Mouse (Mus musculus): ENCODE measurements around the gene Gabarap. TPM values are rescaled to one million over a fixed set of nuclear protein-coding genes. Genes with fewer than 3 reads are reported as not detected.

Gene Gabarap
- polyA plus RNA-seq, 1 experiment from 2014 or later, result 590 TPM

DNA sequence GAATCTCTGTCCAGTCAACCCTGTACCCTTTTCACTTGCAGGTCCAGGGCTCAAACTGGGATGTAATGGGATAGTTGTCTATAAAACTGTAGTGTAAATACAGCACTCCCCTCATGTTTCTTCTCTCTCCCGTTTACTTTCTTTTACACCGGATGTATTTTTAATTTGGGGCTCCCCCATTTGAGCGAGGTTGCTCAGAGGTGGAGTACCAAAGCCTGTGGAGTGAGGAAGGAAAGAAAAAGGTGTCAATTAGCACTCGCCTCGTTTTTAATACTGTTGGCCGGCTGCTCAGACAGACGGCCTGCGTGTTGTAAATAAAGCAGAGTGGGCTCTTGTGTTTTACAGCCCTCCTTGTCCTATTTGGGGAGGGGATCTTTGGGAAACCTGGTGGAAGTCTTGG is 8.7 kb downstream of the Gabarap start:
- no peak for DNase-seq (ENCODE audit: low spot score)
- no peaks in the 10 kb centered on the region for H3K27me3 ChIP-seq (replicated peaks; ENCODE audit: control insufficient read depth, insufficient read depth, low read length)
- peaks cover 19% of the 10 kb centered on the region for H3K4me1 ChIP-seq (ENCODE audit: control insufficient read depth, insufficient read depth, low read length)
- H3K4me2 ChIP-seq (ENCODE audit: low read depth, low read length), result peak overlapping the region; percentile 94; the same call in 1 of the 2 replicates
- peak overlapping the region; percentile 74 for H3K4me3 ChIP-seq (ENCODE audit: low read depth, low read length)
- H3K36me3 ChIP-seq (ENCODE audit: control insufficient read depth, insufficient read depth, low read length), result peaks cover 30% of the 10 kb centered on the region
- 82% methylated on average over 8 of the region's 8 CpGs for WGBS
- peak overlapping the region; percentile 72 for H3K27ac ChIP-seq (replicated peaks; ENCODE audit: low read depth, low read length)
- H3K9me3 ChIP-seq (ENCODE audit: control insufficient read depth, low read length), result no peaks in the 10 kb centered on the region
- no peak overlapping the region for H3K9ac ChIP-seq (ENCODE audit: low read depth, low read length)
- no peak for ATAC-seq (ENCODE audit: low read depth)

DNA sequence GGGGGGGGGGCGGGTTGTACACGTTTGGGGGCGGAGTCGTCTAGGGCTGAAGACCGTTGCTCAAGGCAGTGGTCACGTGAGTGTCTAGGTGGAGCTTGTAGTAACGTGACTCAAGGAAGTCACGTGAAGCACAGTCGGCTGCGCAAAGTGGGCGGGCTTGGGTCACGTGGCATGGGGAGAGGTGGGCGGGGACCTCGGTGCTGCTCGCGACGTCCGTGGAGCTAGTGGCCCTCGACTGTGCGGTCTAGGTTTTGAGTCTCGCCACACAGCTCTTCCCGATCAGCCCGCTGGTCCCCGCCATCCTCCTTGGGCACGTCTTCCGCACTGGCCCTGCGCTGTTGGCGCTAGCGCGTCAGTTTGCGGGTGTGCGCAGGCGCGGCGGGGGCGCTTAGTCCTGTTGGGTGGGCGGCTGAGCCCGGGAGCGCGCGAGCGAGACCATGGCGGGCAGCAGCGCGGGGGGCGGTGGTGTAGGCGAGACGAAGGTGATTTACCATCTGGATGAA is 9.5 kb downstream of the Gabarap start, which contains the start of gene Dvl2:
Dvl2 (plus strand) TSS at position 200 of the 503 bp plus-strand sequence.
- Histone ChIP-seq H3K4me2 (ENCODE audit: low read depth, low read length) (peak within 1 kb of the TSS; percentile 94), H3K27me3 (replicated peaks; ENCODE audit: control insufficient read depth, insufficient read depth, low read length) (no peaks in the 10 kb centered on the region), H3K9ac (ENCODE audit: low read depth, low read length) (peak within 1 kb of the TSS; percentile 82), H3K27ac (replicated peaks; ENCODE audit: low read depth, low read length) (peak within 1 kb of the TSS; percentile 95), H3K36me3 (ENCODE audit: control insufficient read depth, insufficient read depth, low read length) (peaks cover 36% of the 10 kb centered on the region), H3K4me3 (ENCODE audit: low read depth, low read length) (peak within 1 kb of the TSS; percentile 74), H3K9me3 (ENCODE audit: control insufficient read depth, low read length) (no peaks in the 10 kb centered on the region), H3K4me1 (ENCODE audit: control insufficient read depth, insufficient read depth, low read length) (peaks cover 19% of the 10 kb centered on the region)
- DNase-seq (ENCODE audit: low spot score) (peak; percentile 99), ATAC-seq (ENCODE audit: low read depth) (peak; percentile 50)
- WGBS, result 1% methylated on average over 34 of the region's 48 CpGs

DNA sequence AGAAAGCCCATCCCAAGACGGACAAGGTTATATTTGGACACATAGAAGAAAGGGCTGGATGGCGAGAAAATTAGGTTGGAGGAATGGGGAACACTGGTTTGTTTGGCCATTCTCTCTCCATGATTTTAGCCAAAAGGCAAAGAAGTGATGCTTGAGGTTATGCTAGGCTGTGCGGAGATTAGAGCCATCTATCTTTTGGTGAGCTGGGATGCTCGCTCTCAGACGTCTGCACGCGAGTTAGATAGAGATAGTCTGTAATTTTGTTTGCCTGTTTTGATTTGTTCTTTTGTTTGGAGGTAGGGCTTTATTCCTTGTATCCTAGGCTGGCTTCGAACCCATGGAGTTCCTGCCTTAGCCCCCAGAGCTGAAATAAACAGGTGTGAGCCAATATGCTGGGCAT is 10.2 kb downstream of the Gabarap start:
- H3K4me3 ChIP-seq (ENCODE audit: low read depth, low read length), result peak overlapping the region; percentile 74
- no peaks in the 10 kb centered on the region for H3K27me3 ChIP-seq (replicated peaks; ENCODE audit: control insufficient read depth, insufficient read depth, low read length)
- H3K9me3 ChIP-seq (ENCODE audit: control insufficient read depth, low read length), result no peaks in the 10 kb centered on the region
- DNase-seq (ENCODE audit: low spot score), result no peak
- H3K36me3 ChIP-seq (ENCODE audit: control insufficient read depth, insufficient read depth, low read length), result peaks cover 44% of the 10 kb centered on the region
- ATAC-seq (ENCODE audit: low read depth), result no peak
- peaks cover 19% of the 10 kb centered on the region for H3K4me1 ChIP-seq (ENCODE audit: control insufficient read depth, insufficient read depth, low read length)
- WGBS, result 10% methylated on average over 8 of the region's 8 CpGs
- H3K9ac ChIP-seq (ENCODE audit: low read depth, low read length), result peak overlapping the region; percentile 82
- peak overlapping the region; percentile 95 for H3K27ac ChIP-seq (replicated peaks; ENCODE audit: low read depth, low read length)
- peak overlapping the region; percentile 94 for H3K4me2 ChIP-seq (ENCODE audit: low read depth, low read length)

DNA sequence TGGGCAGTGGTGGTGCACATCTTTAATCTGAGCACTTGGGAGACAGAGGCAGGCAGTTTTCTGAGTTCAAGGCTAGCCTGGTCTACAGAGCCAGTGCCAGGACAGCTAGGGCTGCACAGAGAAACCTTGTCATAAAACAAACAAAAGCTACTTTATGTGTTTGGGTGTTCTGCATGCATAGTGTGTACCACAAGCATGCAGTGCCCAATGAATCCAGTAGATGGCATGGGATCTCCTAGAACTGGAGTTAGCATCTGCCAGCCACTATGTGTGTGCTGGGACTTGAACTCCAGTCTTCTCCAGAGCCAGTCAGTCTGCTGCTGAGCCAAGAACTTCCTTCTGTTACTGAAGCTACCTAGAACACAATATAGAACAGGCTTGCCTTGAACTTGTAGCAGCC is 10.9 kb downstream of the Gabarap start:
- Histone ChIP-seq H3K4me1 (ENCODE audit: control insufficient read depth, insufficient read depth, low read length) (peaks cover 19% of the 10 kb centered on the region), H3K9me3 (ENCODE audit: control insufficient read depth, low read length) (no peaks in the 10 kb centered on the region), H3K27ac (replicated peaks; ENCODE audit: low read depth, low read length) (no peak overlapping the region), H3K4me2 (ENCODE audit: low read depth, low read length) (peak overlapping the region; percentile 94), H3K36me3 (ENCODE audit: control insufficient read depth, insufficient read depth, low read length) (peaks cover 51% of the 10 kb centered on the region), H3K4me3 (ENCODE audit: low read depth, low read length) (peak overlapping the region; percentile 74), H3K9ac (ENCODE audit: low read depth, low read length) (peak overlapping the region; percentile 82; the same call in 1 of the 2 replicates), H3K27me3 (replicated peaks; ENCODE audit: control insufficient read depth, insufficient read depth, low read length) (no peaks in the 10 kb centered on the region)
- ATAC-seq (ENCODE audit: low read depth), result no peak
- DNase-seq (ENCODE audit: low spot score), result peak; percentile 39

DNA sequence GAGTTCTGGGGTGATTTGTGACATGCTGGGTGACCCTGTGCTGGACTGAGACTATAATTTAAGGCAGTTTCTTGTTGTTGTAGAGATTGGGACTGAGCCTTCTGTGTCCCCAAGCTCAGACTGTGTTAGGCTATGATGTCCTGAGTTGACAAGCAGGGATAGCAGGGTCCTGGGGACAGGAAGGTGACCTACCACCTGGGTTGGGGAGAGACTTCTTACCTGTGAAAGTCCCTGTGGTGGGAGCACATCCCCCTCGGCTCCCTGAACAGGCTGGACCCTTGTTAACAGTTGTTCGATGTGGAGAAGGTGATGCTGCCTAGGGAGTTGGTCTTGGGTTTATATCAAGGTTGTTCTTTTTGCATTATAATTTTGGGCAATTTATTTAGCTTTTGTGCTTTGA is 11.5 kb downstream of the Gabarap start:
- Histone ChIP-seq H3K27ac (replicated peaks; ENCODE audit: low read depth, low read length) (no peak overlapping the region), H3K36me3 (ENCODE audit: control insufficient read depth, insufficient read depth, low read length) (peaks cover 57% of the 10 kb centered on the region), H3K9me3 (ENCODE audit: control insufficient read depth, low read length) (no peaks in the 10 kb centered on the region), H3K4me1 (ENCODE audit: control insufficient read depth, insufficient read depth, low read length) (peaks cover 19% of the 10 kb centered on the region), H3K4me2 (ENCODE audit: low read depth, low read length) (peak overlapping the region; percentile 94), H3K9ac (ENCODE audit: low read depth, low read length) (peak overlapping the region; percentile 28; the same call in 1 of the 2 replicates), H3K27me3 (replicated peaks; ENCODE audit: control insufficient read depth, insufficient read depth, low read length) (no peaks in the 10 kb centered on the region), H3K4me3 (ENCODE audit: low read depth, low read length) (peak overlapping the region; percentile 74)
- no peak for DNase-seq (ENCODE audit: low spot score)
- ATAC-seq (ENCODE audit: low read depth), result no peak
- WGBS, result 80% methylated on average over 2 of the region's 2 CpGs

DNA sequence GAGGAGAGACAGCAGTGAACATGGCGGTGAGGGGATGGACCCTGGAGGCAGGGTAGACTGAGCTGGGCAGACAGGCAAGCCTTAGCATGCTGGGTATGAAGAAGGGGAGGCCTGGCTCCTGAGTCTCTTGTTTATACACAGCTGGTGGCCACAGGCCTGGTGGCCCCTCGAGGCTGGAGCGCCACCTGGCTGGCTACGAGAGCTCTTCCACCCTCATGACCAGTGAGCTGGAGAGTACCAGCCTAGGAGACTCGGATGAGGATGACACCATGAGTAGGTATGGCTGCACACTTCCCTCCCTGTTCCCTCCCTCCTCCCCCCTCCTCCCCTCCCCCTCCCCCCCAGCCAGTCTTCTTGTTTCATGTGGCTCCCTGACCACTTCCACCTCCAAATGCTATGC is 14.6 kb downstream of the Gabarap start:
- Histone ChIP-seq H3K27me3 (replicated peaks; ENCODE audit: control insufficient read depth, insufficient read depth, low read length) (no peaks in the 10 kb centered on the region), H3K4me1 (ENCODE audit: control insufficient read depth, insufficient read depth, low read length) (peaks cover 13% of the 10 kb centered on the region), H3K4me2 (ENCODE audit: low read depth, low read length) (no peak overlapping the region), H3K27ac (replicated peaks; ENCODE audit: low read depth, low read length) (no peak overlapping the region), H3K9me3 (ENCODE audit: control insufficient read depth, low read length) (no peaks in the 10 kb centered on the region), H3K9ac (ENCODE audit: low read depth, low read length) (no peak overlapping the region), H3K36me3 (ENCODE audit: control insufficient read depth, insufficient read depth, low read length) (peaks cover 62% of the 10 kb centered on the region), H3K4me3 (ENCODE audit: low read depth, low read length) (no peak overlapping the region)
- ATAC-seq (ENCODE audit: low read depth) (no peak), DNase-seq (ENCODE audit: low spot score) (no peak)
- 45% methylated on average over 5 of the region's 5 CpGs for WGBS

DNA sequence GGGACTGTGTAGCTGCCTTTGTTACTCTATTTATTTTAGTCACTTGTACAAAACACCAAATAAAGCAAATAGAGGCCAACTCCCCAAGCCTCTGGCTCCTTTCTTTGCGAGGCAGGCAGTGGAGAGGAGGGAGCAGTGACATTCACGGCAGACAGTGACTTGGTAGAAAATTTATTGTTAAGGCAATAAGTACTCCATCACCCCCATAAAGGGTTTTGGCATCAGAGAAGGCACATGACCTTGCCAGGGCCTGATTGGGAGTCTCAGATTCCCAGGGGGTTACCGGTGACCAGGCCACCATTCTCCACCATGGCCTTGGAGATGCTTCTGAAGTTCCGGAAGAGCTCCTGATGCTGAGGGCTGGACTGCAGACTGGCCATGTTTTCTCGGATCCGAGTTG is 19.1 kb downstream of the Gabarap start:
- Histone ChIP-seq H3K4me3 (ENCODE audit: low read depth, low read length) (no peak overlapping the region), H3K9me3 (ENCODE audit: control insufficient read depth, low read length) (no peaks in the 10 kb centered on the region), H3K27ac (replicated peaks; ENCODE audit: low read depth, low read length) (no peak overlapping the region), H3K36me3 (ENCODE audit: control insufficient read depth, insufficient read depth, low read length) (peaks cover 94% of the 10 kb centered on the region), H3K4me2 (ENCODE audit: low read depth, low read length) (no peak overlapping the region), H3K4me1 (ENCODE audit: control insufficient read depth, insufficient read depth, low read length) (0 out of 2 replicates have a peak, but pooled peaks cover 7% of the 10 kb centered on the region), H3K9ac (ENCODE audit: low read depth, low read length) (no peak overlapping the region), H3K27me3 (replicated peaks; ENCODE audit: control insufficient read depth, insufficient read depth, low read length) (no peaks in the 10 kb centered on the region)
- 80% methylated on average over 6 of the region's 6 CpGs for WGBS
- DNase-seq (ENCODE audit: low spot score), result no peak
- no peak for ATAC-seq (ENCODE audit: low read depth)

DNA sequence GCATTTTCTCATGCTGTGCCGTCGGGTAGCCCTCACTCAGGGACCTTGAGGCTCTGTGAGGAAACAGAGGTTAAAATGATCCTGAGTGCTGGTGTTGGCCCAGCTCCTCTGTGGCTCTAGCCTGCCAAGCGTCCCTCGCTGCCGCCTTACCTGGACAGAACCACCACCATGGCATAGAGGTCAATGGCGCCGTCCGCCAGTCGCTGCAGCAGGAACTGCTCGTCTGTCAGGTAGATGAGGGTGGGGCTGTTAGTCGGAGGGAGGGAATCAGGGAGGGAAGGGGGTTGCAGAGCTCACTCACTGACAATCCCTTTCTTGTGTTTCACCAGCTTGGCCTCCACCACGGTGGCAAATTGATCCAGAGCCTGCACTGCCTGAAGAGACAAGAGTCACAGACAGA is 19.6 kb downstream of the Gabarap start:
- H3K9ac ChIP-seq (ENCODE audit: low read depth, low read length), result no peak overlapping the region
- 87% methylated on average over 11 of the region's 12 CpGs for WGBS
- H3K4me3 ChIP-seq (ENCODE audit: low read depth, low read length), result no peak overlapping the region
- H3K27me3 ChIP-seq (replicated peaks; ENCODE audit: control insufficient read depth, insufficient read depth, low read length), result no peaks in the 10 kb centered on the region
- peaks cover 10% of the 10 kb centered on the region for H3K4me1 ChIP-seq (ENCODE audit: control insufficient read depth, insufficient read depth, low read length)
- peaks cover 89% of the 10 kb centered on the region for H3K36me3 ChIP-seq (ENCODE audit: control insufficient read depth, insufficient read depth, low read length)
- DNase-seq (ENCODE audit: low spot score), result no peak
- ATAC-seq (ENCODE audit: low read depth), result no peak
- no peak overlapping the region for H3K4me2 ChIP-seq (ENCODE audit: low read depth, low read length)
- no peaks in the 10 kb centered on the region for H3K9me3 ChIP-seq (ENCODE audit: control insufficient read depth, low read length)
- H3K27ac ChIP-seq (replicated peaks; ENCODE audit: low read depth, low read length), result no peak overlapping the region

DNA sequence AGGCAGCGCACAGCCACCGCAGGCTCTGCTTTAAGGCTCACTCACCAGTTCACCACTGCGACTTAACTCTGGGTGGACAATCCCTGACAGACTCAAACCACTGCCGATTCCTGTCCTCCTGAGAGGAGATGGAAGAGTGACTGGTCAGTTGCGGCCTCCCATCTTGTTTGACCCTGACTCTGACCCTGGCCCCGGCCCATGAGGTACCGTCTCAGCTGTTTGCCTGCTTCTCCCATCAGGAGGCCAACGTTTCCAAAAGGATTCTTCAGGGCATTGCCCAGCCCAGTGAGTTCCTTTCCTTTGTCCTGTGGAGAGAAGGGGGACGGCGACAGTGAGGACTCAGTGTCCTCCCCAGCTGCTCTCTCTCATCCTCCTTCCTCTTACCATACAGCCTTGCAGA is 20.0 kb downstream of the Gabarap start:
- H3K27ac ChIP-seq (replicated peaks; ENCODE audit: low read depth, low read length), result no peak overlapping the region
- no peak overlapping the region for H3K4me3 ChIP-seq (ENCODE audit: low read depth, low read length)
- H3K27me3 ChIP-seq (replicated peaks; ENCODE audit: control insufficient read depth, insufficient read depth, low read length), result no peaks in the 10 kb centered on the region
- H3K9ac ChIP-seq (ENCODE audit: low read depth, low read length), result no peak overlapping the region
- H3K36me3 ChIP-seq (ENCODE audit: control insufficient read depth, insufficient read depth, low read length), result peaks cover 85% of the 10 kb centered on the region
- DNase-seq (ENCODE audit: low spot score) (no peak), ATAC-seq (ENCODE audit: low read depth) (no peak)
- H3K4me2 ChIP-seq (ENCODE audit: low read depth, low read length), result no peak overlapping the region
- no peaks in the 10 kb centered on the region for H3K9me3 ChIP-seq (ENCODE audit: control insufficient read depth, low read length)
- peaks cover 12% of the 10 kb centered on the region for H3K4me1 ChIP-seq (ENCODE audit: control insufficient read depth, insufficient read depth, low read length)
- WGBS, result 80% methylated on average over 9 of the region's 10 CpGs
